Mouse (Mus musculus): ENCODE measurements around the gene Mxd1.

- TF ChIP-seq EP300 (IDR thresholded peaks at IDR 0.05; ENCODE audit: low read depth), result no peak
- TF ChIP-seq CTCF (IDR thresholded peaks at IDR 0.05; ENCODE audit: low read depth), result no peak
These were observed 33.6 kb upstream of the Mxd1 start for GRCm38 (mm10) chr6:86702577-86702976.
